Mouse (Mus musculus): ENCODE data around the gene Casc1.

DNA sequence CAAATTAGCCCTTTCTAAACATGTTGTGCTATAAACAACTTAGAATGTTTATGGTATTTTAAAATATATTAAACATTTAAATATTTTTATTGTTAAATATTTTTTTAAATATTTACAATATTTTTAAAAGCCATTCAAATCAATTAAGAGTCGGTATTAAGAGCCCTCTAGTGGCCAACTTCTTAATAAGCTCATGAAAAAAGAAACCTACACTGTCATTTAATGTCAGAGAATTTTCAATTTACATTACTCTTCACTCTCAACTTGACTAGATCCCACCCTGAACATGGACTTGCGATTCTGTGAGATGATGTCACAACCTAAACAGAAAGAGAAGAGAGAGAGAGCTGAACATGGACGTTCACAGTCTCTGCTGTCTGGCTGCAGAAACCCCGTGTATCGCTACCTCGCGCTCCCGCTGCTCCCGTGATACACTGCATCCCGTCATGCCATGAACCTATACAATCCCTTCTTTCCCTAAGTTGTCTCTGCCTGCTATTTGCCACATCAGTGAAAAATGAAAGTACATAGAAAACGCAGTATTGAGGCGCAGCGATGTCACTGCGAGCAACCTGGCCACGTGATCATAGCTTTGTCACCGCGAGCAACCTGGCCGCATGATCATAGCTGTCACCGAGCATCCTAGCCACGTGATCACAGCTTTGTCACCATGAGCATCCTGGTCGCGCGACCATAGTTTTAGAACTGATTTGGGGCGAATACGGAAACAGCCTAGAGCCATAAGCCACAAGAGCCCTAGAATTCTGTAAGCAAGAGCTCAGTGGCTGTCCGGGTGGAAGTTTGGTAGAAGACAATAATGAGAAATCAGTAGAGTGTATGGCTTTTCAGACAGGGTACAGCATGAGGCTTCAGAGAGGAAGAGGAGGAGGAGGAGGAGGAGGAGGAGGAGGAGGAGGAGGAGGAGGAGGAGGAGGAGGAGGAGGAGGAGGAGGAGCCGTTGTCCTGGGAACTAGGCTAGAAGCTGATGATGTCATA is 23.4 kb downstream of the Casc1 start:
- TF ChIP-seq CTCF (IDR thresholded peaks at IDR 0.05; ENCODE audit: insufficient read depth, low read length) (no peak), POLR2A (IDR thresholded peaks at IDR 0.05; ENCODE audit: borderline replicate concordance, extremely low read depth, low read depth, low read length) (no peak)

All from lung, adult 2 months (tissue).